Mouse (Mus musculus) liver, adult 2 months (tissue): ENCODE measurements around the gene Terb1. TPM values are rescaled to one million over a fixed set of nuclear protein-coding genes. Genes with fewer than 3 reads are reported as not detected.

Experiments used
- DNase-seq: peaks from one replicate; pipeline ENCODE4 v3.0.0-alpha.2; 2011; ENCODE audit warnings: low read depth, low spot score; ENCODE audit errors: extremely low read depth
- H3K27ac ChIP-seq: fragments of 200-500 bp; replicated peaks from 2 replicates; pipeline ENCODE4 v1.5.1; 2012; ENCODE audit warnings: low read depth, mild to moderate bottlenecking, control low read depth, inconsistent platforms, low read length; ENCODE audit not compliant: insufficient read depth
- H3K27me3 ChIP-seq: fragments of 200-500 bp; 2 replicates; pipeline ENCODE4 v1.6.1; 2012; ENCODE audit warnings: mild to moderate bottlenecking, moderate library complexity, low read length, inconsistent platforms; ENCODE audit not compliant: control insufficient read depth, insufficient read depth
- H3K36me3 ChIP-seq: fragments of 200-500 bp; 2 replicates; pipeline ENCODE4 v1.6.1; 2012; ENCODE audit warnings: low read length, inconsistent platforms; ENCODE audit not compliant: control insufficient read depth, insufficient read depth
- H3K4me1 ChIP-seq: fragments of 200-500 bp; 2 replicates; pipeline ENCODE4 v1.6.1; 2011; ENCODE audit warnings: low read length; ENCODE audit not compliant: control insufficient read depth, insufficient read depth
- H3K4me3 ChIP-seq: fragments of 200-500 bp; 2 replicates; pipeline ENCODE4 v1.5.1; 2011; ENCODE audit warnings: low read depth, mild to moderate bottlenecking, control low read depth, low read length, moderate library complexity; ENCODE audit not compliant: insufficient read depth
- H3K79me2 ChIP-seq: fragments of 200-500 bp; 2 replicates; pipeline ENCODE4 v1.6.1; 2012; ENCODE audit warnings: inconsistent platforms, mild to moderate bottlenecking, low read length, moderate library complexity; ENCODE audit not compliant: control insufficient read depth, insufficient read depth
- H3K9ac ChIP-seq: fragments of 200-500 bp; 2 replicates; pipeline ENCODE4 v1.6.1; 2012; ENCODE audit warnings: low read depth, mild to moderate bottlenecking, control low read depth, inconsistent platforms, low read length
- CTCF ChIP-seq: fragments of 200-500 bp; IDR thresholded peaks from 2 replicates; pipeline ENCODE4 v1.5.1; 2011; ENCODE audit warnings: low read depth, low read length, control low read depth
- POLR2A ChIP-seq: fragments of 200-500 bp; IDR thresholded peaks from 2 replicates; pipeline ENCODE4 v1.6.1; 2011; ENCODE audit warnings: low read length, control low read depth; ENCODE audit not compliant: insufficient read depth; ENCODE audit errors: extremely low read depth
- WGBS: fragments of 180-500 bp; shearing (Covaris S2); methylation state at CpG from one replicate; pipeline ENCODE4 v1.1.7; 2018; 5-methylcytosine and 5-hydroxymethylcytosine counted together
- polyA plus RNA-seq: library from polyadenylated mRNA; depleted of rRNA; stranded (reverse); fragments of >200 nt; gene quantifications from 2 replicates; pipeline ENCODE4 v1.2.3, GENCODE M21; 2012
- total RNA-seq: library from RNA; depleted of rRNA; stranded (reverse); fragments of >200 nt; gene quantifications from 2 replicates; pipeline ENCODE4 v1.2.3, GENCODE M21; 2014

The Terb1 gene
- total and polyA plus RNA-seq, 2 experiments = not detected

- 69% methylated on average over 3 of the region's 3 CpGs for WGBS
- no peaks in the 10 kb centered on the region for H3K79me2 ChIP-seq
Measured at GRCm38 (mm10) chr8:104414204-104414603, 95.5 kb downstream of the Terb1 start.

DNA sequence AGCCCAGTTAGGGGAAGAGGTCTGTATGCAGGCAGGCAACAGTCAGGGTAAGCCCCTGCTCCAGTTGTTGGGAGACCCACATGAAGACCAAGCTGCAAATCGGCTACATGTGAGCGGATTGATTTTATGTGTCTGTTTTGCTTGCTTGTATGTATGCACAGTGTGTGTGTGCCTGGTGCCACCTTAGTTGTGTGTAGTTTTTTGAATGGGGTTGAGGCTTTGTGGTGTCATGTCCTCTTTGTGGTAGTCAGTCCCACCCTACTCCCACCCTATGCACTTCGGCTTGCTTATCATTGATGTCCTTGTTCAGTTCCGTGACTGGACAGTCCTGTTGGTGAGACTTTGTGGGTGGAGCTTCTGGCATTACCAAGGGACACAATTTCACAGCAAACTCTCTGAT is 95.9 kb downstream of the Terb1 start:
- Histone ChIP-seq H3K27ac (no peak overlapping the region), H3K4me3 (no peak overlapping the region), H3K27me3 (no peaks in the 10 kb centered on the region), H3K9ac (no peak overlapping the region), H3K79me2 (no peaks in the 10 kb centered on the region), H3K36me3 (peaks cover 3% of the 10 kb centered on the region; the same call in 1 of the 2 replicates), H3K4me1 (no peaks in the 10 kb centered on the region)
- no peak for TF ChIP-seq CTCF
- TF ChIP-seq POLR2A = no peak
- no peak for DNase-seq
- 60% methylated on average over 4 of the region's 4 CpGs for WGBS

More at GRCm38 (mm10) chr8:104414204-104414603, 95.5 kb downstream of the Terb1 start:
- TF ChIP-seq CTCF (no peak), POLR2A (no peak)
- Histone ChIP-seq H3K36me3 (peaks cover 8% of the 10 kb centered on the region; the same call in 1 of the 2 replicates), H3K4me3 (no peak overlapping the region), H3K4me1 (no peaks in the 10 kb centered on the region), H3K27ac (no peak overlapping the region), H3K27me3 (no peaks in the 10 kb centered on the region), H3K9ac (no peak overlapping the region)
- DNase-seq = no peak

DNA sequence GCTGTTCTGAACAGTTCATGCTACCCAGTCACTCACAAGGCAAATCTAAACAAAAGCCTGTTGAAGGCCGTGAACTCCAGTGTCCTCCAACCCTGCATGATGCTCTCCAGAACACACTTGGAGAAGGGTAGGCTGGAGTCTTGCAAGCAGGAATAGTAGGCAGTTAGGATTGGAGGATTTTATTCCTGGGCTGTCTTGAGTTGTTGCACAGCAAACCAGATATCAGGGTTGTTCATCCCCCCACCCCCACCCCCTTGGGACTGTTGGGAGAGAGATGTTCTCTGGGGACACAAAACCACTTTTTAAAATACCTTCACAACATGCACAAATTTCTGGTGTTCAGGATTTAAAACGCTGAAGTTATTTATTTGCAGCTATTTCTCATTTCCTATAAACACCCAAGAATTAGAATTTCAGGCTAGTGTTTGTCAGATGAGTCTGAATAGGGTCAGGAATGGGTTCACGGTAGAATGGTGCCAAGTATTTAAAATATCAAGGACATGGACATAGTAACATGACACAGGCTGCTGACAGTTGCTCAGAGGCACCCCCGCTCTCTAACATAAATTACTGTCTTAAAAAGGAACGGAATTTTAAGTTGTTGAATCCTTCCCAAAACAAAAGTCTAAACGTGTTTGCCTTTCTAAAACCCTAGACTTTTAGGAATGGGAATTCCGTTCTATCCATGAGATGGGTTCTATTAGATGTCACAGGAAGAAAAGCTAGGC is 96.7 kb downstream of the Terb1 start:
- DNase-seq = no peak
- no peaks in the 10 kb centered on the region for H3K79me2 ChIP-seq
- H3K4me1 ChIP-seq = no peaks in the 10 kb centered on the region
- no peak overlapping the region for H3K4me3 ChIP-seq
- no peaks in the 10 kb centered on the region for H3K36me3 ChIP-seq
- no peak overlapping the region for H3K9ac ChIP-seq
- H3K27ac ChIP-seq = no peak overlapping the region
- WGBS = 67% methylated on average over 7 of the region's 7 CpGs
- TF ChIP-seq CTCF (no peak), POLR2A (no peak)
- no peaks in the 10 kb centered on the region for H3K27me3 ChIP-seq

DNA sequence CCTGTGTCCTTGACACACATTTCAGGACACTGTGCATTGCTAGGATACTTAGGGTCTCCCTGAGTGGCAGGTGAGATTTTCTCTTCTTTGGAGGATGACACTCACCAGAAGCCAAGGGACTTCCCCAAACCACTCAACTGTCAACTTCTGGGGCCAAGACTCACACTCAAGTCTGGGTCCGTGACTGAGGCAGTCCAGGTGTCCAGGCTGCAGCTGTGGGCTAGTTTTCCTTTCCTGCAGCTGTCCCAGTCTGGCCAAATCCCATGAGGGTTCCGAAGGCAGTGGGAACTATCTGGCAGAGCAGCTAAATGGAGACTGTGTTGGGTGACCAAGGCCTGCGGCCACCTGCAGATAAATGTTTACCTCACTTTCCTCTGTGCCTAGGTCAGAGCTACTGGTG is 97.7 kb downstream of the Terb1 start:
- TF ChIP-seq POLR2A (no peak), CTCF (no peak)
- no peaks in the 10 kb centered on the region for H3K4me1 ChIP-seq
- no peaks in the 10 kb centered on the region for H3K79me2 ChIP-seq
- DNase-seq = no peak
- no peaks in the 10 kb centered on the region for H3K27me3 ChIP-seq
- H3K27ac ChIP-seq = no peak overlapping the region
- WGBS = 94% methylated on average over 3 of the region's 3 CpGs
- no peak overlapping the region for H3K4me3 ChIP-seq
- H3K36me3 ChIP-seq = no peaks in the 10 kb centered on the region
- no peak overlapping the region for H3K9ac ChIP-seq

DNA sequence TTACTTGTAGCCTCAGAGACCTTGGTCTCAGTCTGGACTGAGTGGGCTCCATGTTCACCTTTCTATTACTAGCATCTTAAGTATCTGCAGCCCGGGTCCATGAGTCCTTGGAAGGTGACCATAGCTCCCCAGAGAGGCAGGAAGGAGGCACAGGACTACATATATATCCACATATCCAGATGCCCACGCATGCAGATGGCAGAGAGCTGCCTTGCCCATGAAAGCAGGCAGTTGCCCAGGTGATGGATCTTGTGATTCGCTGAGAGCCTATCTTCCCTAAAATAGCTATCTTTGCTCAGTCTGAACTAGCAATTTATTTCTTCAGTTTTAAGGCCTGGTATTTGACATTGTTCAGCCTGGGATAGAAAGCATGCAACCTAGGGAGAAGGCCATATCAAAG is 98.2 kb downstream of the Terb1 start:
- H3K27ac ChIP-seq = no peak overlapping the region
- 94% methylated on average over 3 of the region's 3 CpGs for WGBS
- H3K36me3 ChIP-seq = no peaks in the 10 kb centered on the region
- no peaks in the 10 kb centered on the region for H3K27me3 ChIP-seq
- no peaks in the 10 kb centered on the region for H3K79me2 ChIP-seq
- no peak overlapping the region for H3K9ac ChIP-seq
- H3K4me3 ChIP-seq = no peak overlapping the region
- TF ChIP-seq POLR2A (no peak), CTCF (no peak)
- H3K4me1 ChIP-seq = no peaks in the 10 kb centered on the region
- DNase-seq = no peak

DNA sequence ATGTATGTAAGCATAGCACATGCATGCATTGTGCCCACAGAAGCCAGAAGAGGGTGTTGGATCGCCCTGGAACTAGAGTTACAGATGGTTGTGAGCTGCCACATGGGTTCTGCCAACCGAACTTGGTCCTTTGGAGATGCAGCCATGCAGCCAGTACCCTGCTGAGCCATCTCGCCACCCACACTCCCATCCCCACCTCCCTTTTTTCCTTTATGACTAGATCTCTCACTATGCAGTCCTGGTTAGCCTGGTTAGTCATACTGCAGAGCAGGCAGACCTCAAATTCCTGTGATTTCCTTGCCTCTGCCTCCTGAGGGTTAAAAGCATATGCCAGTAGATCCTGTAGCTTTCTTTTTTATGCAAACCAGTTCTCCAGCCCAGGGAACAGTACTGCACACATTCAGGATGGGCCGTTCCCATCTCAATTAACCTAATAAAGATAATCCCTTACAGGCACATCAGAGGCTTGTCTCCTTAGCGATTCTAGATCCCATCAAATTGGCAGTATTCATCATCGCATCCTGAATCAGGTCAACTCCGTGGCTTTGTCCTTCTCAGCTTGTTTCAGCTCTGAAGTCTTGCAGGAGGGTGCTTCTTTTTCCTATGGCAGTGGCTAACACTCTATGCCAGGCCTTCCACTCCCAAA is 99.0 kb downstream of the Terb1 start:
- no peak for TF ChIP-seq CTCF
- TF ChIP-seq POLR2A = no peak
- H3K9ac ChIP-seq = no peak overlapping the region
- H3K27ac ChIP-seq = no peak overlapping the region
- H3K36me3 ChIP-seq = no peaks in the 10 kb centered on the region
- no peak for DNase-seq
- 84% methylated on average over 7 of the region's 7 CpGs for WGBS
- H3K4me1 ChIP-seq = no peaks in the 10 kb centered on the region
- no peaks in the 10 kb centered on the region for H3K79me2 ChIP-seq
- H3K4me3 ChIP-seq = no peak overlapping the region
- no peaks in the 10 kb centered on the region for H3K27me3 ChIP-seq
